Mouse (Mus musculus): Measurements from ENCODE around the gene Fgf15. TPM values are rescaled to one million over a fixed set of nuclear protein-coding genes. Genes with fewer than 3 reads are reported as not detected.

Gene Fgf15
- 6.7 and 24.6 TPM in 2 replicates for polyA plus RNA-seq (2012; rRNA removed)

DNA sequence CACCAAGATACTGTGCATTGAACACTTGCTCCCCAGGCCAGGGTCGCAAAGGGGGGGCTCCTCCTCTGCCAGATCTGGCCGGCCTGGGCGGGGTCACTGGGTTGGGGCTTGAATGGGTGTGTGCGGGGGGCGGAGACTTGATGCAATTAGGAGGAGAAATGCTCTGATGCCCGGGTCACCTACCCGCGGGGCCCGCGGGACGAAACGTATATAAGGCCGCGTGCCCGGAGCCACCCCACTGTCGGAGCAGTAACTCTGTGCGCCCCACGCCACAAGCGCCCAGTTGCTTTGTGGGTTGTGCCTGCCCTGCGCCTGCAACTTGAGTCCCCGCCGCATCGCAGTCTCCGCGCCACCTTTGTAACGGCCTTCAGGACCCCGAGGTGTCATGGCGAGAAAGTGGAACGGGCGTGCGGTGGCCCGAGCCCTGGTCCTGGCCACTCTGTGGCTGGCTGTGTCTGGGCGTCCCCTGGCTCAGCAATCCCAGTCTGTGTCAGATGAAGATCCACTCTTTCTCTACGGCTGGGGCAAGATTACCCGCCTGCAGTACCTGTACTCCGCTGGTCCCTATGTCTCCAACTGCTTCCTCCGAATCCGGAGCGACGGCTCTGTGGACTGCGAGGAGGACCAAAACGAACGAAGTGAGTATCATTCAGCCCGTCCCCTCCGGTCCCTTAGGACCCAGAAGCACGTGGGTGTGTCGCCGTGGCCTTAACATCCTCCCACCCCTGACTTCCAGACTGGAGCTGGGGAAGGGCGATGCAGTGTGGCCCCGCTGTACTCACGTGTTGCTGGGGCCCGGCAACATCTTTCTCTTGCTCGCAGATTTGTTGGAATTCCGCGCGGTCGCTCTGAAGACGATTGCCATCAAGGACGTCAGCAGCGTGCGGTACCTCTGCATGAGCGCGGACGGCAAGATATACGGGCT, at the start of gene Fgf15:
Gene Fgf15, plus strand, starts transcription at position 238 of the 925 bp plus-strand sequence.
- no peak for DNase-seq (ENCODE audit: low read depth, low spot score)
- 2% methylated on average over 65 of the region's 65 CpGs for WGBS

DNA sequence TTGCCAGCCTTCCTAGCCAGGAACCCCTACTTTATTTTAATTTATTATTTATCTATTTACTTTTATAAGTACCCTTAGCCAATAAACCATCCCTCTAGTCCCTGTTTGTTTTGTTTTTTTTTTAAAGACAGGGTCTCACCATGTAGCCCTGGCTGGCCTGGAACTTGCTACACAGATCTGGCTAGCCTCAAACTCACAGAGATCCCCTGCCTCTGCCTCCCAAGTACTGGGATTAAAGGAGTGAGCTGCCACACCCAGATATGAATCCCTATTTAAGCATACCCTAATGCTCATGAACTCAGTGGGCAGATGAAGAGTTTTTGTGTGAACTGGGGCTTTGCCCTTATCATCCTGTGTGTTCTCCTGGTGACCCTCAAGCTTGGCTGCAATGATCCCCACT, 49.3 kb upstream of the Fgf15 start, which contains the start of gene Fgf4:
Gene Fgf4, plus strand, starts transcription at position 301 of the 400 bp plus-strand sequence.
- no peak for DNase-seq (ENCODE audit: low read depth, low spot score)

DNA sequence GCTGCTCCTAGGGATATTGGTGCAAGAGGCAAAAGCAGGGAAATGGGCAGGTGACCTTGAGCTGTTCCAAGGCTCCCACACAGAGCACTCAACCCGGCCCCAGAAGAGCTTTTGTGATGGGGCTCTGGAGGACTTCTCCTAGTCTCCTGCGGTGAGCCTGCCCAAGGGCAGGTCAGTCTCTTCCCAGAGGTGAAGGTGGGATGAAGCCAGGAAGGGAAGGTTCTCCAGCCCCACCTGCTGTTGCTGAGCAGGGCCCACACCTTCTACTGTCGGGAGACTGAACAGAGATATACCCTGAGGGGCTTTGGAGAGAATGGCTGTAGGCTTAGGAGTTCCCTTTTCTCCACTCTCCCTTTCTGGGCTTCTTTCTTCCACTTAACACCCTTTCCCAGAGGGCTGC, 45.0 kb upstream of the Fgf15 start:
- WGBS, result 51% methylated on average over 3 of the region's 3 CpGs
- DNase-seq (ENCODE audit: low read depth, low spot score), result no peak

DNA sequence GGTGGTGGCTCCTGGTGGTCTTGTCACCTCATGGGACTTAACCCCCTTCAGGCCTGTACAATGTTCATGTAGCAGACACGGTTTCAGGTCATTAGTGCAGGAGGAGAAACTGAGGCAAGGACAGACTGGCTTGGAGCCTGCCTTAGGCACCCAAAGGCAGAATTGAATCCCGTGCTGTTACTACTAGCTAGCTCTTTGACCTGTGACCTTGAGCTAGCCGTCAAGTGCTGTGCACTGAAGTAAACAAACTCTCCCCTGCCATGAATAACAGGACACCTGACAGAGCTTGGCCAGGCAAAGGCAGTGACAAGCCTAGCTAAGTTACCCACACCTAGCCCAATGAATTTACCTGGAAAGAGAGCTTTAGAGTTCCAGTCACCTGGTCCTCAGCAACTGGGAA, 41.4 kb upstream of the Fgf15 start:
- 36% methylated on average over 3 of the region's 3 CpGs for WGBS
- no peak for DNase-seq (ENCODE audit: low read depth, low spot score)

DNA sequence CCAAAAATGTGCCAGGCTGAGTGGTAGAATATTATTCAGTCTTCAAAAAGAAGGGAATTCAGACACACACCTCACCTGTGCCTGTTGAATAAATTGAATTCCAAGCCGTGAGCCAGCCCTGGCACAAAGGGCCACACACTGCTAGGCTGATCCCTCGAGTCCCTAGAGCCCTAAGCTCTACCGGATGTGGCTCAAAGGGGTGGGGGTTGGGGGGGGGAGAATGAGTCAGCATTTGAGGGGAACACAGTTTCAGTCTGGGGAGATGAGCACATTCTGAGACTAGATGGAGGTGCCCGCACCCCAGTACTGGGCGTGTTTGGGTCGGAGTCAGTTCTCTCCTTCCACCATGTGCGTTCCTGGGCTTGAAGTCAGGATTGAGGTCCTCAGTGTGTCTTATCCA, 39.2 kb upstream of the Fgf15 start:
- 83% methylated on average over 7 of the region's 7 CpGs for WGBS
- DNase-seq (ENCODE audit: low read depth, low spot score), result no peak

DNA sequence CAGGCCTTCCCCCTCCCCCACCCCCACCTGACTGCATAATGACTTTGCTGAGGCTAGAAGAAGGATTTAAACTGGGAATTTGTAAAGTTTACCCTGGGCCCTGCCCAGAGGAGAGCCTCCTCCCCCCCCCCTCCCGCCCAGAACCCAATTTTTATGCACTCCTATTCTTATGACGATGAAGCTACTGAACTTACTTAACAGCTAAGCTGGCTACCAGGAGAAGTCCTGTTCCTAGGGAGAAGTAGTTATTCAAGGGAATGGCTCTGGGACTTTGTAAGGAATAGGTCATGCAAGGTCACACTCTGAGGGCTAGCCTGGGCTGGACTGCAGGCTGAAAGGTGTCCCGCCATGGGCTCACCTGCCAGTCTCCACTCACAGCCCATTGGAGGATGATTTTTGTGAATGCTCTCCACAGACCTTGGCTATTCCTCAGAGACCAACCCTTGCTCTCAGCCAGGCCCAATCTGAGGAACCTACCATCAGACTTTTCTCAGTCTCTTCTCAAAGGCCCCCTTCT, 38.4 kb upstream of the Fgf15 start:
- DNase-seq (ENCODE audit: low read depth, low spot score), result no peak
- 72% methylated on average over 3 of the region's 3 CpGs for WGBS

DNA sequence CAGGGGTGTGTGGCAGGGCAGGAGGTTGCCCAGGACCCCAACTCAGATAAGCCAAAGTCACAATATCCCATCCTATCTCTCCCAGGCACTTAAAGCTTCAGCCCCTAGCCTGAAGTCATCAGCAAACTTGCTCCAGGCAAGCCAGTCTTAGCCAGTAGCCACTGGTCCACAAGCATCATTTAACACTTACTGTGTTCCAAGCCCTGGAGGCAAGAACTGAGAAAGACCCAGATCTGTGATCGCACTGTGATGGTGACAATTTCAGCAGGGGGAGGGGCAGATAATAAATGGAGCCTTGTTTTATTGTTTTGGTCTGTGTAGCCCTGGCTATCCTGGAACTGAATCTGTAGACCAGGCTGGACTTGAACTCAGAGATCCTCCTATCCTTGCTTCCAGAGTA, 37.6 kb upstream of the Fgf15 start:
- WGBS, result 86% methylated on average over 1 of the region's 1 CpGs
- no peak for DNase-seq (ENCODE audit: low read depth, low spot score)

DNA sequence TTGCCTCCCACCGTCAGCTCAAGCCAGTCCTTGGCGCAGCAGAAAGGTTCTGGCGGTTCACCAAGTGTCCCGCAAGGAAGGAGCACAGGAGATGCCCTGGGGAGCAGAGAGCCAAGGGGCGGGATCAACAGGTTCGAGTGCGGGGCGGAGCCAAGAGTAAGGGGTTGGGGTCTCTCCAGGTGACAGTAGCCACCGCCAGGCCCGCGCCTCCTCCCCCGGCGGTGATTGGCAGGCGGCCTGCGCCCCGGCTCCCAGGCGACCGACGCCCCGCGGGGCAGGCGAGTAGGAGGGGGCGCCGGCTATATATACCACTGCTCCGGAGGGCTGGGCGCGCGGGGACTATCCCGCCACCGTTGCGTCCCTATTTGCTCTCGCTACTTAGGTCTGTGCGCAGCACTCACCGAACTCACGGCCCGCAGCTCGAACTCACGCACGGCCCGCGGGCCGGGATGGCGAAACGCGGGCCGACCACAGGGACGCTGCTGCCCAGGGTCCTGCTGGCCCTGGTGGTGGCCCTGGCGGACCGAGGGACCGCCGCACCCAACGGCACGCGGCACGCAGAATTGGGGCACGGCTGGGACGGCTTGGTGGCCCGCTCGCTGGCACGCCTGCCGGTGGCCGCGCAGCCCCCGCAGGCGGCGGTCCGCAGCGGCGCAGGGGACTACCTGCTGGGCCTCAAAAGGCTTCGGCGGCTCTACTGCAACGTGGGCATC, 35.1 kb upstream of the Fgf15 start:
- WGBS, result 3% methylated on average over 69 of the region's 72 CpGs
- no peak for DNase-seq (ENCODE audit: low read depth, low spot score)

DNA sequence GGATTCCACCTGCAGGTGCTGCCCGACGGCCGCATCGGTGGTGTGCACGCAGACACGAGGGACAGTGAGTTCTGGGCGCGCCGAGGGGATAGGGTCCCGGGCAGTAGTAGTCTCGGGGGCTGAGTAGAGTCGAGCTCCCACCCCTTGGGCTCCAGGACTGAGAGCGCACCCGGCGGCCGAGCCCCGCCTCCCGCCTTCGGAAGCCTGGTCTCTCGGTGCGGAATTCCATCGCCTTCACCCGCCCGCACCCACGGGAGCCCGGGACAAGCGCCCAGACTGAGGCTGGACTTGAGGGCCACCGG, 34.6 kb upstream of the Fgf15 start:
- 2% methylated on average over 28 of the region's 28 CpGs for whole genome bisulfite sequencing
- DNase-seq (ENCODE audit: low read depth, low spot score), result no peak

DNA sequence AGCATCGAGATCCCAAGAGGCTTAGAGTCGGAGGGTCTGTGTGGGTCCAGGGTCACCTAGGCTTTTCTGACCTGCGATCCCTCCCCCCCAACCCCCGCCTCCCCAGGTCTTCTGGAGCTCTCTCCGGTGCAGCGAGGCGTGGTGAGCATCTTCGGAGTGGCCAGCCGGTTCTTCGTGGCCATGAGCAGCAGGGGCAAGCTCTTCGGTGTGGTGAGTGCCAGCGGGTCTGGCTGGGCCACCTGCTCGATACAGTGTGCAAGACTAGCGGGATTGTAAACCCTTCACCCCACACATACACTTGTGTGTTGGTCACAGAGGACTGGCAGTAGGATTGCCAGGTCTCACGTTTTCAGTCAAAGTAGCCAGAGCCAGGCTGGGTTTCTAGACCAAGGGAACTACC, 34.2 kb upstream of the Fgf15 start:
- under 1% methylated on average over 15 of the region's 15 CpGs for WGBS
- no peak for DNase-seq (ENCODE audit: low read depth, low spot score)

DNA sequence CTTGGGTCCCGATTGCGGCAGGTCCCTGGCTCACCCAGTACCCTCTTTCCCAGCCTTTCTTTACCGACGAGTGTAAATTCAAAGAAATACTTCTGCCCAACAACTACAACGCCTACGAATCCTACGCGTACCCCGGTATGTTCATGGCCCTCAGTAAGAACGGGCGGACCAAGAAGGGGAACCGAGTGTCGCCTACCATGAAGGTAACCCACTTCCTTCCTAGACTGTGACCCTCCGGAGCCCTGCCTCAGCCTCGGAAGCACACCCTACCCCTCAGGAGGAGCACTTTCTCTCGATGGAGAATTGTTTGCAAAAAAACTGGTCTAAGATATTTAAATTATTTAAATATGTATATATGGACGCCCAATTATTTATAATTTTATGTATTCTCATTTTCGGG, 33.6 kb upstream of the Fgf15 start:
- no peak for DNase-seq (ENCODE audit: low read depth, low spot score)
- WGBS, result 6% methylated on average over 18 of the region's 18 CpGs

DNA sequence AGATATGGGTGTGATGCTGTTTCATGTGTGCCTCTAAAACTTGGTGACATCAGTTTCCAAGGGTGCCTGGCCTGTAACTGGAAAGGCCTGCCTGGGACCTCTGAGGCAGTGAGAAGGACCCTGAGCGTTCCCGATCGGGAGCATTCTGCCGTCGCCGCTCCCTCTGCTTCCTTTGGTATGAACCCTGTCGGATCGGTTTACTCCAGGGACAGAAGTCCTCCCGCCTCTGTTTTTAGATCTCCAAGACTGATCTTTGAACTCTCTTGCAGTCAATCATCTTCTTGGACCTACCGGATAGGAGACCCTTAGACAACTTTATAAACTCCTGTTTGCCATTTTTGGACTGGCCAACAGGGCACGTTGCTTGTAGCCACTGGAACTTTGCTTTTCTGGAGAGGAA, 33.1 kb upstream of the Fgf15 start:
- DNase-seq (ENCODE audit: low read depth, low spot score), result no peak
- WGBS, result 4% methylated on average over 11 of the region's 11 CpGs

DNA sequence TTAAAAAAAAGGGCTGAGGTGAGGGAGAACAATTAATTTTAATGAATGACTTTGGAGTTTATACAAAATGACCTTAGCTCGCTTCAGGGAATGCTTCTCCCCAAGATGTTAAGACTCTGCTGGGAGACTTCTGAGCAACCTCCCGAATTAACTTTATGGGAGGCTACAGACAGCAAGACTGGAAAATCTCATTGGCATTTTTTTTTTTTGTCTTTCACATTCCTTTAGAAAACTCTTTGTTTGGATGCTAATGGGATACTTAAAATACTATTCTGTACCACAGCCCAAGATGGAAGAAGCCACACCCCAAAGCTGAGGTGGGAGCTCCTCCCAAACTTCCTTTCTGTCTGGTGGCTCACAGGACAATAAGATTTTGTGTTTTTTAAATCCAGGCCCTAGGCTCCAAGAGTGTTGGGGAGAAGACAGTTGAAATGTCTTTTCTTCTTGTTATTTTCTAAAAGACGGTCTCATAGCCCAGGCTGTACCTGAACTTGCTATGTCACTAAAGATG, 32.1 kb upstream of the Fgf15 start:
- 49% methylated on average over 3 of the region's 3 CpGs for WGBS
- no peak for DNase-seq (ENCODE audit: low read depth, low spot score)

DNA sequence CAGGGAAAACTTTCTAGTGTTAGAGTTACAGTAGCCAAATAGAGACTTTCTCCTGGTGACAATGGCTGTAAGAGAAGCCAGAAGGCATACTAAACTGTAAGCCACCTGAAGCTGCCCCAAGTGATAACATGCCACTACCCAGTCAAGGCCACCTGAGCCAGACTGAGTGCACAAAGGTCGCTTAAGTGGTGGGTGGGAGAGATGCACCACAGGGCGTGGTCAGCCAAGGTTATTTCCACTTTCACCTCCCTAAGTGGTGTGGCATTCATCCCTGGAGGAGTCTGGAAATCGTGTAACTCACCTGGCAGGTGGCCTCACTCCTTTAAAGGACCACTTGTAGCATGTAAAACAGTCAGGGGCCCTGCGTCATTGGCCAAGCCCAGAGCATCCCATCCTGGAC, 29.2 kb upstream of the Fgf15 start:
- 42% methylated on average over 4 of the region's 4 CpGs for WGBS
- DNase-seq (ENCODE audit: low read depth, low spot score), result no peak

DNA sequence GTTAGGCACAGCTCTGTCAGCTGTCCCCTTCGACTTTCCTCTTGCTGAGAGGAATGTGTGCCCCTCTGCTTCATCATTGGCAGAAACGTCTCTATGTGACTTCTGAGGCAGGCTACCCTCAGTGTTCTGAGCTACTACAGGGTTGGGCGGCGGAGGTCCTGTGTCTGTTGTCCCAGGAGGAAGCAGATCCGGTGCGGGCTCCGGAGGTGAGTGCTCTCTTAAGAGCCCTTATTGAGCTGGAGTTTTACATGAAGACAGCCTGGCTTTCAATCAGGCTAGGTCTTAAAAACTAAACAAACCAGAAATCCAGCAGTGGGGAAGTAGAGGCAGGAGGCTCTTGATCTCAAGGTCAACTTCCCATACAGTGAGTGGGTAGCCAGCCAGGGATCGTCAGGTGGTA, 28.7 kb upstream of the Fgf15 start:
- WGBS, result 76% methylated on average over 8 of the region's 8 CpGs
- DNase-seq (ENCODE audit: low read depth, low spot score), result no peak

DNA sequence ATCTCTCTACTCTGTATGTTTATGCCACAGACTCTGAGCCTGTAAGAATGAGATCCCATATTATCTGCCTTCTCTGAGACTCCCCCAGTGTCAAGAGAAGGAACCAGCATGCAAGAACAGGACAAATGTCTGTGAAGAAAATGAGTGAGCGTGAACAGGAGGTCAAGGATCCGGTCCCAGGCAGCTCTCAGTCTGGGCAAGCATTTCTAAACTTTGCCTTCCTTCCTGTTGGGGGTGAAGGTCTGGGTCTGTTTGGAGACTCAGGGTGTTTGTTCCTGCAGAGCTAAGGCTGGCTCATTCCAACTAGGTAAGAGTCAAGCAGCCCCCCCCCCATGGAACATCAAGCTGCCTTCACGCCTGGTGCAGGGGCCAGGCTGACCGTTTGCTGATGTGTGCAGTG, 23.9 kb upstream of the Fgf15 start:
- DNase-seq (ENCODE audit: low read depth, low spot score), result no peak
- 74% methylated on average over 4 of the region's 4 CpGs for WGBS

DNA sequence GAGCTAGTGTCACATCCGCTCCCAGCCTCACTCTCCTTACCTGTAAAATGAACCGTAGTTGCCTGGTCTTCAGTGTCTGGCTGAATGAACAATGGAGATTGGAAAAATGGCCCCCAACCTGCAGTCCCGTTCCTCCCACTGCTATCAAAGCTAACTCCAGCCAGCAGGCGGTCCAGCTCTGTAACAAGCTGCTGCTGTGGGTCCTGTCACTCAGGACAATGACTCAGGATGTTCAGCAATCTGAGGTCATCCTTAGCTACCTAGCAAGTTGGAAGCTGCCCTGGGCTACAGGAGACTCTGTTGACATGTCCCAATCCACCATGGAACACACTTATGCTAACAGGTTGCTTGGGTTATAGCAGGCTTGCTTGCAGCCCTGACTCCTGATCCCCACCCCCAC, 23.2 kb upstream of the Fgf15 start:
- WGBS, result 86% methylated on average over 4 of the region's 4 CpGs
- no peak for DNase-seq (ENCODE audit: low read depth, low spot score)

DNA sequence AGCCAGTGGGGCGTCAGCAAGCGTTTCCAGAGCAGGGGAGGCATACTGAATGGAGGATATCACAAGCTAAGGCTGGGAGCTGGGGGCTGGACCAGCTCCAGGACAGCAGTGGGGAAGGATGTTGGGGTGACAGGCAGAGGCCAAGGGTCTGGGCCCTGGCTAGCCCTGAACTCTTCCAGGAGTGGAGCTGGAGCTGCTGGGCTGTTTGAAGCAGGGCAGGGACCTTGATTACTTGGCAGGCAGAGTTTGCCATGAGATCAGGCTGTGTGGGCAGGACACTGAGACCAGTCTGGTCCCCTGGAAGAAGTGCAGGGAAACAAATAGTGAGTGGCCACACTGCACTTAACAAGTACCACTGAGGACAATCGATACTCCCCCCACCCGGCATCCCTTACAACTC, 22.1 kb upstream of the Fgf15 start:
- WGBS, result 82% methylated on average over 4 of the region's 4 CpGs
- DNase-seq (ENCODE audit: low read depth, low spot score), result no peak

DNA sequence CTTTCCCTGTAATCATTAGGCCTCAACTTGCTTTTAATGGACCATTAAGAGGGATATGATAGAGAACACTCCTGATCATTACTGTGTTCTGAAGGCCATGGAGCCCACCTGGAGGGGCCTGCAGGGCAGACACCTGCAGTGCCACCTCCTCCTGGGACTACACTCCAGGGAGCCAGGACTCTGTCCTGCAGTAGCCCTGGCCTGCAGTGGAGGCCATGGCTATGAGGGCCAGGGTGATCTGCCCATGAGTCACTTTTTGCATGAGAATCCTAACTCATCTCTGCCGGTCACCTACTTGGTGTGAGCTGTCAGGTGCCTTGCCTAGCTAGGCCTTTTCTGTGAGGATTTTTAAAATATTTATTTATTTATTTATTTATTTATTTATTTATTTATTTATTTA, 17.9 kb upstream of the Fgf15 start:
- DNase-seq (ENCODE audit: low read depth, low spot score), result no peak
- 94% methylated on average over 1 of the region's 1 CpGs for WGBS

DNA sequence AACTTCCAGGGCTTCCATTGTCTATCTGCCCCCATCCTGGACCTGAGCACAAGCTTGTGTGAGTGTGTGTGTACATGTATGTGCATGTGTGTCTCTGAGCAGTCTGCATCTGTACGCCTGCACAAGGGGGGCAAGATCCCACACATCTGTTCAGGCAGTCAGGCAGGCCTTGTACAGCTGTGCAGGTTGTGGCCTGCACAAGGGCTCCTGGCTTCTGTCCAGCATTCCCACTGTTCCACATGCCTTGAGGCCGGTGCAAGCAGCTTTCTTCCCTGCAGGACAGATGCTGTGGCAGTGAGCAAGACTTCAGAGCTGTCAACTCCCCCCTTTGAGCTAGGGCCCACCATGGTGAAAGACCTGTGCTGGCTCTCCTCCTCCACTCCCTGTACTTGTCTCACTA, 13.2 kb upstream of the Fgf15 start:
- WGBS, result 43% methylated on average over 2 of the region's 2 CpGs
- no peak for DNase-seq (ENCODE audit: low read depth, low spot score)

DNA sequence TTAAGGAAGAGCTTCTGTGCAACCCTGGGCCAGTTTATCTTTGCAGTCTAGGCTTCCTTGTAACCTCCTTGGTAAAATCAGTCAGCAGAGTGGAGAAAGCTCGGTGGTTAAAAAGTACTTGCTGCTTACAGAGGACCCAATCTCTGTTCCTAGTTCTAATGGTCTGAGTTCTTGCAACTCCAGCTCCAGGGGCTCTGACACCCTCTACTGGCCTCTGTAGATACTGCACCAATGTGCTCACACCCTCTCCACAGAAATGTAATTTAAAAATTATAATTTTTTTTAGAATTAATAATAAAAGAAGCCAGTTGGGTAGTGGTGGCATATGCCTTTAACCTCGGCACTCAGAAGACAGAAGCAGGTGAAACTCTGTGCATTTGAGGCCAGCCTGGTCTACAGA, 8.7 kb upstream of the Fgf15 start:
- WGBS, result 88% methylated on average over 2 of the region's 2 CpGs
- no peak for DNase-seq (ENCODE audit: low read depth, low spot score)

Measured in large intestine, adult 2 months (tissue).